Mouse (Mus musculus): ENCODE data around the gene Padi1.
A peak's percentile ranks its signal among the peaks of the same experiment; 100 is the strongest.

Padi1 gene

DNA sequence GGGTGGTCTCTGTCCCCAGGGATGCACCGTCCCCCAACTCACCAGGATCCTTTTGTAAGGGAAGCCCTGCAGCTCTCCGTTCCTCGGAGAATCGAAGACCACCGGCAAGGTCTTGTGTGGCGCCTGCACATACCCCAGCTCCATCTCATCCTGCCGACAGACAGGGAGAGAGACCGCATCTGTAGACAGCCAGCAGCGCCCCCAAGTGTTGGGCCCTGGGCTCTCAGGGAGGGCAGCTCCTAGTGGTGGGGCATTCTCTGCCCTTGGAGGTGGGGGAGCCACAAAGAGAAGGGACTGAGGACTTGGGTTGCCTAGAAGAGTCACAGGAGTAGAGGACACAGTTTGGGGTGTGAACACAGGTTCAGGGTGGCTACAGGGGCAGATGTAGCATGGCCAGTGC, 51.8 kb downstream of the Padi1 start:
- H3K4me1 ChIP-seq (replicated peaks; ENCODE audit: low read depth, low read length) = peaks cover 32% of the 10 kb centered on the region
- H3K4me3 ChIP-seq (replicated peaks; ENCODE audit: low read length) = no peak overlapping the region
- H3K27me3 ChIP-seq (ENCODE audit: insufficient read depth, low read length) = peaks cover 16% of the 10 kb centered on the region; the same call in 1 of the 2 replicates
- no peak for TF ChIP-seq NANOG (IDR thresholded peaks at IDR 0.05; ENCODE audit: borderline replicate concordance, low read length)
- peak; percentile 56 for TF ChIP-seq CTCF (conservative IDR thresholded peaks at IDR 0.05; ENCODE audit: low read length)
- H3K9me3 ChIP-seq (ENCODE audit: low read length) = no peaks in the 10 kb centered on the region
- H3K36me3 ChIP-seq (ENCODE audit: insufficient read depth, low read length) = no peaks in the 10 kb centered on the region

DNA sequence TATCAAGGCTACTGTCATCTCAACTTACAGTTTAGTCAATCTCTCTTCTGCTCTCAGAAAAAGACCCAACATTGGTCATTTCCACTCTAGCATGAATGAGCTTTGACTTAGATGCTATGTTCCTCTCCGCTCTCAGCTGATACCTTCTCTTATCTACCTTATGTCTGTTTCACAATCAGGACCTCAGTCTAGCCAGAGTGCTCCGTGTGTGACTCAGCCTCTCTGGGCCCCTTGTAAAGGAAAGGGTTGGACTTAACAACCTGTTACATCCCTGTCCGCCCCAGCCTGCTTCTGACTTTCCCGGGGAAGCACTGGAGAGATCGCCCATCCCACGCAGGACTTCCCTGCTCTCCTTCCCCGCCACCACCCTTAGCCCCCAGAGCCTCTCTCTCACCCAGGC, 53.0 kb downstream of the Padi1 start:
- Histone ChIP-seq H3K4me1 (replicated peaks; ENCODE audit: low read depth, low read length) (peaks cover 34% of the 10 kb centered on the region), H3K4me3 (replicated peaks; ENCODE audit: low read length) (no peak overlapping the region), H3K36me3 (ENCODE audit: insufficient read depth, low read length) (no peaks in the 10 kb centered on the region), H3K9me3 (ENCODE audit: low read length) (no peaks in the 10 kb centered on the region), H3K27me3 (ENCODE audit: insufficient read depth, low read length) (0 out of 2 replicates have a peak, but pooled peaks cover 9% of the 10 kb centered on the region)
- TF ChIP-seq CTCF (conservative IDR thresholded peaks at IDR 0.05; ENCODE audit: low read length) (no peak), POU5F1 (IDR thresholded peaks at IDR 0.05; ENCODE audit: borderline replicate concordance, low read length) (no peak), NANOG (IDR thresholded peaks at IDR 0.05; ENCODE audit: borderline replicate concordance, low read length) (no peak)

DNA sequence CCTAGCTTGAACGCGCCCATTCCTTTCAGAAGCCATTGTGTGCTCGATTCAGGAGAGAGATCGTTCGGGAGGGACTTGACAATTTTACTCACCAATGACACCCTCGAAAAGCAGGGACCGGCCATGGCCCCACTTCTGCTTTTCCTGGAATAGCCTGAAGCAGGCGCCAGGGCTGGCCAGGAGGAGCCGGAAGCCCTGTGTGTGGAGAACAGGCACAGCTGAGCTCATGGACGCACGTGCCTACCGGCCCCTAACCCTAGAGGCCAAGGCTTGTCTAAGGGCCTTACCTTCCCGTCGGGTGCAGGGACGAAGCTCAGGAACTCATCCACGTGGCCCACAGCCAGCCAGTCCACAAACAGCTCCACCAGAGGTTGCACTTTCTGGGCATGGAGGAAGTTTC, 54.5 kb downstream of the Padi1 start:
- Histone ChIP-seq H3K4me3 (replicated peaks; ENCODE audit: low read length) (peak overlapping the region; percentile 20; the same call in 1 of the 2 replicates), H3K4me1 (replicated peaks; ENCODE audit: low read depth, low read length) (peaks cover 34% of the 10 kb centered on the region), H3K27me3 (ENCODE audit: insufficient read depth, low read length) (0 out of 2 replicates have a peak, but pooled peaks cover 7% of the 10 kb centered on the region), H3K36me3 (ENCODE audit: insufficient read depth, low read length) (no peaks in the 10 kb centered on the region), H3K9me3 (ENCODE audit: low read length) (peaks cover 6% of the 10 kb centered on the region)
- no peak for TF ChIP-seq POU5F1 (IDR thresholded peaks at IDR 0.05; ENCODE audit: borderline replicate concordance, low read length)
- no peak for TF ChIP-seq NANOG (IDR thresholded peaks at IDR 0.05; ENCODE audit: borderline replicate concordance, low read length)
- no peak for TF ChIP-seq CTCF (conservative IDR thresholded peaks at IDR 0.05; ENCODE audit: low read length)

DNA sequence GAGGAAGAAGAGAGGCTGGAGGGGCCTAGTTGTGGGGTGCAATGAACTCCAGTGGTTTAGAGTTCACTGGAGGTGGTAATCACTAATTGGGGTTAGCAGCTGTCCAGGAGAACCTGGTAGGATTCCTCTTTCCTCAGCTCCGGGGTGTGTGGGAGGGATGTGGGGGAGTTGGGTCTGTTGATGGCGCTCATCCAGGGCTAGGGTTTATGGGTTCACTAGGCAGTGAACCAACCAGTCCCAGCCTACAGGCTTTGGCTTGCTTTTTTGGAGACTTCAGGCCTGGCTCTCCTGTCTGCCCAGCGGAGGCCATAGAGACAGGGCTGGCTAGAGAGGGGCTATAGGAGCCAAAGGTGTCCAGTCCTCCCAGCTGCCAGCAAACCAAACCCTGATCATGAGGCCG, 55.6 kb downstream of the Padi1 start:
- 0 out of 2 replicates have a peak, but pooled peaks cover 7% of the 10 kb centered on the region for H3K27me3 ChIP-seq (ENCODE audit: insufficient read depth, low read length)
- no peak overlapping the region for H3K4me3 ChIP-seq (replicated peaks; ENCODE audit: low read length)
- TF ChIP-seq NANOG (IDR thresholded peaks at IDR 0.05; ENCODE audit: borderline replicate concordance, low read length) (no peak), CTCF (conservative IDR thresholded peaks at IDR 0.05; ENCODE audit: low read length) (no peak), POU5F1 (IDR thresholded peaks at IDR 0.05; ENCODE audit: borderline replicate concordance, low read length) (no peak)
- peaks cover 6% of the 10 kb centered on the region for H3K9me3 ChIP-seq (ENCODE audit: low read length)
- H3K36me3 ChIP-seq (ENCODE audit: insufficient read depth, low read length) = no peaks in the 10 kb centered on the region
- peaks cover 38% of the 10 kb centered on the region for H3K4me1 ChIP-seq (replicated peaks; ENCODE audit: low read depth, low read length)

DNA sequence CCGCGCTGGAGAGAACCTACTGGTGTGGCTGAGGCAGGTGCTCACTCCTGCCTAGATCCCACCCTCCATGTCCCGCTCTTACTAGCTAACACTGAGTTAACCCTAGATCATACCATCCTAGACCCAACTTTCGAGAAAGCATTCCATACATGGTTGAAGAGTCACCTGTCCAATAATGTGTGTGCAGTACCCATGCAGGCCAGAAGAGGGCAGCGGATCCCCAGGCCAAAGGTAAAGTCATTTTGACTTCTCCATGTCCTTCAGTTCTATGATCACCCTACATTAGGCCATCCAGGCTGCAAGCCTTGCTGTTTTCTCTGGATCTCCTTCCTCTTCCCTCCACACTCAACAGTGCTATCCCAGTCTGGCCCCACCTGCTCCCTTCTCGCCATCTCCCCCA, 56.6 kb downstream of the Padi1 start:
- Histone ChIP-seq H3K4me1 (replicated peaks; ENCODE audit: low read depth, low read length) (peaks cover 34% of the 10 kb centered on the region), H3K27me3 (ENCODE audit: insufficient read depth, low read length) (0 out of 2 replicates have a peak, but pooled peaks cover 7% of the 10 kb centered on the region), H3K9me3 (ENCODE audit: low read length) (peaks cover 6% of the 10 kb centered on the region), H3K36me3 (ENCODE audit: insufficient read depth, low read length) (no peaks in the 10 kb centered on the region), H3K4me3 (replicated peaks; ENCODE audit: low read length) (no peak overlapping the region)
- TF ChIP-seq POU5F1 (IDR thresholded peaks at IDR 0.05; ENCODE audit: borderline replicate concordance, low read length) = no peak
- no peak for TF ChIP-seq NANOG (IDR thresholded peaks at IDR 0.05; ENCODE audit: borderline replicate concordance, low read length)
- TF ChIP-seq CTCF (conservative IDR thresholded peaks at IDR 0.05; ENCODE audit: low read length) = peak; percentile 66

DNA sequence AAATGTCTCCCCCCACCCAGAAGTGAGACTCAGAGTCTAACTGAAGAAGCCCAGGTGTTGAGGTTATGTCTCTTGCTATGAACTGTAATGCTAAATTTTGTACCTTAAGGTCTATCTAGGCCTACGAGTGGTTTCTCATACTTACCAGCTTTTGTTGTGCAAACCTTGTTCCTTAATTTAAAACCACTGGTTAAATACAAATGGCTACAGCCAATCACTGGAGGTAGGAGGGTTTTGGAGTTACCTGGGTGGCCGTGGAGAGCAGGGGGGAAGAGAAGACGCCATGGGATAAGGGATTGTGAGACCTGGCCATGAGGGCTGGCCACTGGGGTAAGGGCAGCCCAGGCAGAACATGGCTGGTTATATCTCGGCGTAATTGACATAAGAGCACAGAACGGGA, 57.3 kb downstream of the Padi1 start:
- TF ChIP-seq NANOG (IDR thresholded peaks at IDR 0.05; ENCODE audit: borderline replicate concordance, low read length) = no peak
- TF ChIP-seq CTCF (conservative IDR thresholded peaks at IDR 0.05; ENCODE audit: low read length) = no peak
- TF ChIP-seq POU5F1 (IDR thresholded peaks at IDR 0.05; ENCODE audit: borderline replicate concordance, low read length) = no peak
- Histone ChIP-seq H3K9me3 (ENCODE audit: low read length) (peaks cover 6% of the 10 kb centered on the region), H3K4me1 (replicated peaks; ENCODE audit: low read depth, low read length) (peaks cover 28% of the 10 kb centered on the region), H3K36me3 (ENCODE audit: insufficient read depth, low read length) (no peaks in the 10 kb centered on the region), H3K27me3 (ENCODE audit: insufficient read depth, low read length) (0 out of 2 replicates have a peak, but pooled peaks cover 7% of the 10 kb centered on the region), H3K4me3 (replicated peaks; ENCODE audit: low read length) (no peak overlapping the region)

DNA sequence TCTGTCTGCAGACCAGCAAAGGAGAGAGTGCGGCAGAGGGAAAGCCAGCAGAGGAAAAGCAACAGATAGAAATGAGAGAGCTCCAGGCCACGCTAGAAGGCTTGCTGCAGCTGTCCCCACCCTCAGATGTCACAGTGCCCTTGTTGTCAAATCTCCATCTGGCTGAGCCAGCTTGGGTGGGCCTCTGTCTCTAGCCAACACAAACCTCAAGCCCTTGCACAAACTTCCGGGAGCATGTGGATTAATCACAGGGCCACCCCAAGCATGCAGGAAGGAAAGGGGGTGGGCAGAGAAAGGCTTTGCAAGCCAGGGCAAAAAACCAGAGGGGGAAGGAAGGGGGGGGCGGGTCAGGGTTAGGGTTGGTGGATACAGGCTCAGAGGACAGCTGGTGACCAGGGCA, 58.2 kb downstream of the Padi1 start:
- Histone ChIP-seq H3K4me1 (replicated peaks; ENCODE audit: low read depth, low read length) (peaks cover 22% of the 10 kb centered on the region), H3K36me3 (ENCODE audit: insufficient read depth, low read length) (no peaks in the 10 kb centered on the region), H3K4me3 (replicated peaks; ENCODE audit: low read length) (no peak overlapping the region), H3K9me3 (ENCODE audit: low read length) (peaks cover 6% of the 10 kb centered on the region), H3K27me3 (ENCODE audit: insufficient read depth, low read length) (no peaks in the 10 kb centered on the region)
- TF ChIP-seq POU5F1 (IDR thresholded peaks at IDR 0.05; ENCODE audit: borderline replicate concordance, low read length) = no peak
- TF ChIP-seq NANOG (IDR thresholded peaks at IDR 0.05; ENCODE audit: borderline replicate concordance, low read length) = no peak
- no peak for TF ChIP-seq CTCF (conservative IDR thresholded peaks at IDR 0.05; ENCODE audit: low read length)

DNA sequence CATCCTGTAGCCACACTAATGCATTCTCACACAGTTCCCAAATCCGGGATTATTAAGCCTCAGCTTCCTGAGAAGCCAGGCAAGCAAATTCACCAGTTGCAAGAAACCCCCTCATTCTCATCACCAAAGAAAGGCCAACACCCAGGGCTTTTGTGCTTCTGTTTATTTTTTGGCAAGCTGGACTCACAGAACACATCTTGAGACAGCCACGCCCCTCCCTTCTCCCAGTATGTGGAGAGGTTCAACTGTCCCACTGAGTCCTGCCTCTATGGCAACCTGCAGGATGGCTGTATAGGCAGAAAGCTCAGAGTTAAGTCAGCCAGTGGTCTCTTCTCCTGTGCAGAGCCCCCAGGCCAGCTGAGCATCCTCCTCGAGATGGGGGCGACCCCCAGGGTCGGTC, 60.4 kb downstream of the Padi1 start:
- H3K4me1 ChIP-seq (replicated peaks; ENCODE audit: low read depth, low read length) = peaks cover 15% of the 10 kb centered on the region; the same call in 1 of the 2 replicates
- no peak overlapping the region for H3K4me3 ChIP-seq (replicated peaks; ENCODE audit: low read length)
- TF ChIP-seq CTCF (conservative IDR thresholded peaks at IDR 0.05; ENCODE audit: low read length) (no peak), POU5F1 (IDR thresholded peaks at IDR 0.05; ENCODE audit: borderline replicate concordance, low read length) (no peak), NANOG (IDR thresholded peaks at IDR 0.05; ENCODE audit: borderline replicate concordance, low read length) (no peak)
- H3K9me3 ChIP-seq (ENCODE audit: low read length) = peaks cover 6% of the 10 kb centered on the region
- H3K36me3 ChIP-seq (ENCODE audit: insufficient read depth, low read length) = no peaks in the 10 kb centered on the region
- H3K27me3 ChIP-seq (ENCODE audit: insufficient read depth, low read length) = no peaks in the 10 kb centered on the region
